Mouse (Mus musculus): ENCODE data around the gene Hist2h2ac.
"Not testable (repeated sequence)": the region's sequence is repeated elsewhere in the genome, so short reads cannot be mapped to it uniquely, and the experiment has no call there.

GRCm38 (mm10) chr3:96245003-96245886, 24.6 kb upstream of the Hist2h2ac start, which contains the start of gene Hist2h2aa1:
- TF ChIP-seq POLR2A (IDR thresholded peaks at IDR 0.05; ENCODE audit: extremely low read depth, insufficient read depth, low read length): 0 out of 2 replicates have a peak, but pooled peaks have one; percentile 9
- TF ChIP-seq CTCF (IDR thresholded peaks at IDR 0.05; ENCODE audit: low read depth, low read length): not testable (repeated sequence)
